Mouse (Mus musculus): Measurements from ENCODE around the gene Agbl3.

Agbl3 gene

DNA sequence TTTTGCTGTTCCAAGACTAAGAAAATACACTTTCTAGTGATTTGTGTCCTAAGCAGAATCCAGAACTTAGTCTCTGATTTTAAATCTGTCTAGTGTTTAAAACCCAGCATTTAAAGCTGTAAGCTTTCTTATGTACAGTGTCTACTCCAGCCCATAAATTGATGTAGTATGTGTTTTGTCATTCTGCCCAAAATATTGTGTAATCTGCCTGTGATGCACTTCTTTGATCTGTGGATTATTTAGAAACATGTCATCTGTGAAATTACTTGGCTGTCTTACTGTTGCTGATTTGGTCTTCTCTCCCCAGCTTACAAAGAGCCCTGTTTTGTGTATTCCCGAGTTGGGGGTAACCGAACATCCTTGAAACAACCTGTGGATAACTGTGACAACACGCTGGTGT, 17.7 kb downstream of the Agbl3 start:
- DNase-seq (ENCODE audit: low spot score), result peak; percentile 20

DNA sequence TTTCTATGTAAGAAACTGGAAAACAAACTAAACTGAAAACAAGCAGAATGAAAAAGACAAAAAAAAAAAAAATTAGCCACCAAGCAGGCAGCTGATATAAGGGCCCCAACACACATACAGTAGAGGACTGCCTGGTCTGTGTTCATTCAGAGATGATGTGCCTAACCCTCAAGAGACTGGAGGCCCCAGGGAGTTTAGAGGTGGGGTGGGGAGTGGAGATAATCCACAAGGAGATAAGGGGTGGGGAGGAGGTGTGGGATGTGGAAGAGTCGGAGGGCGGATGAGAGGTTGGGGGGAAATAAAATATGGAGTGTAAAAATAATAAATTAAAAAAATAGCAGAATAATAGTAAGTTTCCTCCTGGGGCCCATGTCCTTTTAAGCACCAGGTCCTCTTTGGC, 25.4 kb downstream of the Agbl3 start:
- DNase-seq (ENCODE audit: low spot score), result no peak

DNA sequence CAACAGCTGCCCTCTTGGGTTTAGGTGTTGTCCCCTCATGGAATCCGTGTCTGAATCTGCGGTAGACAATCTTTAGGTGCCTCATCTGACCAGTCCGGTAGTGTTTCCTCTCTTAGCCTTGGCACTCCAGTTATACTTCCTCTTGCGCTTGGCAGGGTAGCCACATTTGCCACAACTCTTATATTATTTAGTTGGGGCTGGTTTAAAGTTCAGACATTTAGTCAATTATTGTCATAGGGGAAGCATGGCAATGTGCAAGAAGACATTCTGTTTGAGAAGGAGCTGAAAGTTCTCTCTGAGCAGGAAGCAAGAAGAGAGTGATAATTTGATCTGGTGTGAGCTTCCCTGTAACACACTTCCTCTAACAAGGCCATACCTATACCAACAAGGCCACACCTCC, 30.4 kb downstream of the Agbl3 start:
- DNase-seq (ENCODE audit: low spot score), result no peak

GRCm38 (mm10) chr6:34824406-34824805, 44.2 kb downstream of the Agbl3 start:
- DNase-seq (ENCODE audit: low spot score), result no peak

DNA sequence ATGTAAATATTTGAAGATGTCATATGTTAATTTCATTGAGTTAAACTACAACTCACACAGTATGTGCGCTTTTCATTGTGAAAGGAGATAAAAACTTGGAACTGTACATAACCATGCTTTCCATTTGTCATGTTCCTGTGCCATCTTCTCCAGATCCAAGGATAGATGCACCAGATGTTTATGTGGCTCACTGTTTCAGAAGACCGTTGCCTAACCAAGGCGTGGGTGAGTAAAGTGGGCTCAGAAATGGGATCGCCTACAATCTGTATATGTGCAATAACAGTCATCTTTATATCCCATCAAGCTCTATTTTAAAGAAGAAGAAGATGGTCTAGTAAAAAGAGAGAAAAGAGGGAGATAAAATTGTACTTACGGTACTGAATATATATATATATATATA, 52.1 kb downstream of the Agbl3 start:
- no peak for DNase-seq (ENCODE audit: low spot score)

DNA sequence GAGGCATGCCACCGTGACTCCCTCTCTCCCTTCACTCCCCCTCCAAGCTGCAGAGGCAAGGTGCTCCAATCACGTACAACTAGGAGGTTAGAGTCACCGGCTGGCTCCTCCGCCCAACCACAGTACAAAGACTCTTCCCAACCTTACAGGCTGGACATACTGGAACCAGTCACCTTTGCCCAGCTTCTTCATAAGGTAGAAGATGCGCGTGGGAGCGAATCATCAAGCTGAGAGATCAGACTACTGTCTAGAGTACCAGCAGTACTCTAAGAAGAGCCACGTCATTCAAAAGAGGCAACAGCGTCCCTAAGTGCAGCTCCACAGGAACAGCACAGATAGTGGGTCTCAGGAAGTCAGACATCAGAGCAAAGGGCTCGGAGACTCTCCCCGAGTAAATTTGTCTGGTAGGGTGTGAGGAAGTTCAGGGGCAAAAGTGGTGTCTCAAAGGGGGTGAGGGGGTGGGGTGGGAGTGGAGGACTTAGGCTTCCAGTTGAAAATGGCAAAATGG, 81.4 kb downstream of the Agbl3 start:
- no peak for DNase-seq (ENCODE audit: low spot score)

- peak; percentile 61 for DNase-seq (ENCODE audit: low spot score)
Measured at GRCm38 (mm10) chr6:34862381-34862780, 82.1 kb downstream of the Agbl3 start.

DNA sequence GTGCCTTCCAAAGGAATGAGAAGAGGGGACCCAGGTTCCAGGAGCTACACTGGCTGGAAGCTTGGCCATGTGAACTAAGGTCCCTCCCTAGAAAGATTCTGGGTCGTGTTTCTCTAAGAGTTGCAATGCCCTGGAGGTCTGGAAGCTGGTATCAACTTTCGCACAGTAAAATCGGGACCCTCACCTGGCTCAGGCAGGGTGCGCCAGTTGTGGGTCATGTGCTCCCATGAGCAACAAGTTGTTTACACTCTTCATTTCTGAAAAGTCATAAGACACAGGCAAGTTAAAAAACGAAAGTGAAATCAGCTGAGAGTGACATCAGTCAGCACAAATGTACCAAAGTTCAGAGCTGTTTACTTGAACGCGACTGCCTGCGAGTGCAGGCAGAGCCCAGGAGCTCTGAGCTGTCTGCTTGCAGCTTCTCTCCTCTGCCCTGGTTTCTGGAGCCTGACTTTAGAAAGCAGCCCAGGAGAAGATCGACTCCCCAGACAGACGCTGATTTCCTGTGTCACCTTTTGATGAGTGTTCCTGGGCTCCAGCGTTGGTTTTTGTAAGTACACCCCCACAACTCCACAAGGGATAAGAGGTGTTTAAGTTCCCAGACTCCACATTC, 82.7 kb downstream of the Agbl3 start, which contains the start of gene Tmem140:
TSS of gene Tmem140 (plus strand) at position 356 of the 613 bp plus-strand sequence.
- DNase-seq (ENCODE audit: low spot score), result peak; percentile 87

GRCm38 (mm10) chr6:34863786-34864514, 83.7 kb downstream of the Agbl3 start:
- no peak for DNase-seq (ENCODE audit: low spot score)

DNA sequence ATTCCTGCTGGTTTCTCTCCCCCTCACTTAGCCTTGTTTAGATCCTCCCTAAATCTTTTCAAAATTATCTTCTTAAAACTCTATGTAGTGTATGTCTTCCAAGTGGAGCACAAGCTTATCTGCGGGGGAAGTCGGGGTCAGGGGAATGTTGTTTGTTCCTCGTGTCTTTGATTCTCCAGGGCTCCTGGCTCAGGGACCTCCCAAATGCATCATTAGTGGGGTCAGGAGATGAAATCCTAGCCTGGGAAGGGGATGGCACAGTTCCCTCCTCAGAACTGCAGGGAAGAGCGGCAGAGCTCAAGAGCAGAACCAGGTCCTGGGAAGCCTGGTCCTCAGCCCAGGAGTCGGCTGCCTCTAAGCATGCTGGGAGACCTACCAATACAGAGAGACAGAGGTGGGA, 85.0 kb downstream of the Agbl3 start:
- no peak for DNase-seq (ENCODE audit: low spot score)

DNA sequence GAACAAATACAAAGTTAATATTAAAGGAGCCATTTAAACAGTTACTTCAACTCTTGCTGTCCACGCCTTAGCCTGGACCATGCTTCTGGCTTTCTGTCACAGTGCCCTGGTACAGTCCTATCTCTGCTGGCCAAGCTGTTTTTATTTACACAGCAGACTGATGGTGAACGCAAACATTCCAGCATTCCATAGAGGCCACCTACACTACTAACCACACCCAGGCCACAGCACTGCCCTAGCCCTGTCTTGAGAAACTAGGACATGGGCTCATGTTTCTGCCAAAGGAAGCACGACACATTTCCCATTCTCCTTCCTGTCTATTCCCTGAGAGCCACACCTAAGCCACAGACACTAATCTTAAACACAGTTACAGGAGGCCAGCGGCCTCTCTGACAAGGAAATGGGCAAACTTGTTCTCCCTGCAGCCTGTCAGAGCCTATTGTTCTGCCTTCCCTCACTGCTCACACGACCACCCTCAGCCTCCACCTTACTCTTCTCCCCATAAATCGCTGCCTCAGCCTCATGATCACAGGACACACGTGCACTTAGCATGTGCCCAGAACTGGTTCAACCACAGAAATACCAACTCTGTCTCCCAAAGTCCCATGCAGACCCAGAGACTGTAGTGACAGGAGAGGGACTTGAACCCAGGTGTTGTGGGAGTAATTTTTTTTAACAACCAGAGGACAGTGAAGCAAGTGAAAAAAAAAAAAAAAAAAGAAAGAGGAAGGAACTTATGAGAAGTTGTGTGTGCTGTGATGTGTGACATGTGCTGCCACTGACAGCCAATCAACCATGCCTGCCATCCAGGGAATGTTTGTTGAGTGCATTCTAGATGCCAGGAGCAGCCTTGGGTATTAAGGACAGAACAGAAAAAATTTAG, 85.7 kb downstream of the Agbl3 start:
- peak; percentile 86 for DNase-seq (ENCODE audit: low spot score)

DNA sequence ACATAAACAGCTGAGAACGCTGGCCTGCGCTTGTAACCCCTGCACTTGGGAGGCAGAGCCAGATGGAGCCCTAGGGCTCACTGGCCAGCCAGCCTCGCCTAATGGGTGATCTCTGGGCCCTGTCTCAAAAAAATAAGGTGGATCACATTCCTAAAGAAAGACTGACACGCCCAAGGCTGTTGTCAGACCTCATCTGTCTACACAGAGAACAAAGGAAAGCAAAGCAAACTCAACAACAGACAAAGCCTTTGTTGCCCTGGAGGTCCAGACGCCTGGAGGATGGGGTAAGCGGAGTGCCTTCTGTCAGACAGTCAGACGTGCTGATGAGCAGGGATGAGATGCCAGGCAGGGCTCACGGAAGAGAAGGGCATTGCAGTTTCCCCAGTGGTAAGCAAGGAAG, 86.6 kb downstream of the Agbl3 start:
- DNase-seq (ENCODE audit: low spot score), result no peak

GRCm38 (mm10) chr6:34867301-34867994, 87.2 kb downstream of the Agbl3 start:
- DNase-seq (ENCODE audit: low spot score), result no peak

GRCm38 (mm10) chr6:34867995-34868350, 87.7 kb downstream of the Agbl3 start:
- no peak for DNase-seq (ENCODE audit: low spot score)

- DNase-seq (ENCODE audit: low spot score), result no peak
Measured at GRCm38 (mm10) chr6:34868507-34869217, 88.4 kb downstream of the Agbl3 start.

DNA sequence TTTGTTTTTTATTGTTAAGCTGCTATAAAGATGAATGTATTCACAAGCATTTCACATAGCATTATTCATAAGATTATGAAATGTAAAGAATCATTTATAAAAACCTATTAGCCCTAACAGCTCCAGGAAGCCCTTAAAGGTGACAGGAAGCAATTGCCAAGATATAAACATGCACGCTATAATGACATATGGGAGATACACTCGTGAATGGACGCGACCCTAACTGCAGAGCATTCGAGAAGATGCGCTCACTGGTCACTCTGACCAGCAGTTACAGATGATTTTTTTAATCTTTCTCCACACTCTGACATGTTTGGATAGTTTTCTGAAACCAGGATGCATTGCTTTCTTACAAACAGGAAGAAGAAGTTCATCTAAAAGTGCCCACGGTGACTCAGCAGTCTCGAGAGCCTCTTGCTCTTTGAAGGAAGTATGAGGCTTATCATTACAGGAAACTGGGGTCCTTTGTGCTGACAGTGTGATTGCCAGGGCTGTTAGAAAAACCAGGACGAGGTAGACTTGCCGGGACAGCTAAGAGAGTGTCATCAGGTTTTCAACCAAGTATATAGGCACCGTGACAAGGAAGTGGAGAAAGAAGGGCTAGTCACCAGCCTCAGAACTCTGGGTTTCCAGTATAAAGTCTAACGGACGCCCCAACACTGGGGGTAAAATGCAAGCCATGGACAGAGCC, 89.1 kb downstream of the Agbl3 start:
- DNase-seq (ENCODE audit: low spot score), result peak; percentile 67

DNA sequence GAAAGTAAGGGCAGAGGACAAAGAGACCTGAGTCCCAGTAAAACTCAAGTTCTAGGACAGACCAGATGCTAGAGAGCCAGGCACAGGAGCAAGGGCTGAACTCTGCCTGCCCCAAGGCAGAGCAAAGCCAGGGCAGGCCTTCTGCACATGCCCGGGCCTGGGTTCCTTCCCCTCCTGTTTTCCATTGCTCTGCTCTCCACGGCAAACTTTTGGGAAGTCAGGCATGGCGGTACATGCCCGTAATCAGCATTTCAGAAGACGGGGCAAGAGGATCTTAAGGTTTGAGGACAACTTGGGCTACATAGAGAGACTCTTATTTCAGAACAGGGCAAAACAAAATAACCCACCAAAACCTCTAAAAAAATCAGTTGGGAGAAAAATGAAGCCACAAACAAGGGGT, 89.9 kb downstream of the Agbl3 start:
- no peak for DNase-seq (ENCODE audit: low spot score)

- no peak for DNase-seq (ENCODE audit: low spot score)
Measured at GRCm38 (mm10) chr6:34870724-34871123, 90.5 kb downstream of the Agbl3 start.

- DNase-seq (ENCODE audit: low spot score), result no peak
Measured at GRCm38 (mm10) chr6:34871929-34872328, 91.7 kb downstream of the Agbl3 start.

- DNase-seq (ENCODE audit: low spot score), result no peak
Measured at GRCm38 (mm10) chr6:34872871-34873270, 92.6 kb downstream of the Agbl3 start.
